Mouse (Mus musculus) thymus, postnatal 14 days (tissue): ENCODE results near the gene Bcr.
A peak's percentile ranks its signal among the peaks of the same experiment; 100 is the strongest.

ENCODE experiments used
- DNase-seq: peaks from one replicate; pipeline ENCODE4 v3.0.0; 2021

The Bcr gene

GRCm38 (mm10) chr10:75135518-75136162 lies 75.2 kb downstream of the Bcr start:
- DNase-seq, result no peak

DNA sequence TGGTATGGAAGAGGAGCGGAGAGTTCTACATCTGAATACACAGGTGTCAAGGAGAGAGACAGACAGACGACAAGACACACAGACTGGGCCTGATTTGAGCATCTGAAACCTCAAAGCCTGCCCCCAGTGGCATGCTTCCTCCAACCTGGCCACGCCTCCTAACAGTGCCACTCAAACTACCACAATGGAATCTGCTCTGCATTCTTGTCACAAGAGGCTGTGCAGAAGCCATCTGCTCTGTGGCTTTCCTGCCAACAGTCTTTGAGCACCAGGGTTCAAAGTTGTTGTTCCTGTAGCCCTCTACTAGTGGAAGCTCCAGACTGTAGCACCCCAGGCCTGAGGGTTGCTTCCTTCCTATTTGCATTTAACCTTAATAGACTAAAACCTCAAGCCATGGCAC lies 76.8 kb downstream of the Bcr start:
- DNase-seq, result peak; percentile 86

DNA sequence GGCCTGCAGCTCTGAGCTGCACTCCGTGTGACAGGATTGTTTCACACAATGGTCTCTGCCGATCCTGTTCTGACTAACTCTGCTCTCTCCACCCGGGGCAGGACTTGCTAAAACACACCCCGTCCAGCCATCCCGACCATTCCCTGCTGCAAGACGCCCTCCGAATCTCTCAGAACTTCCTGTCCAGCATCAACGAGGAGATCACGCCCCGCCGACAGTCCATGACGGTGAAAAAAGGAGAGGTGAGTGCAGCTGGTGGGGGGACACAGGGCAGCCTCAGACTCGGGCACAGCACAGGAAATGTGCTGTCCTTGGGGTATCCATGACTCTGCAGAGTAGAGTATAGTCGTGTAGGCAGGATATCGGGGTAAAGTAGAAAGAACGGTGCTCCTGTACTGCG lies 84.8 kb downstream of the Bcr start:
- peak; percentile 20 for DNase-seq

DNA sequence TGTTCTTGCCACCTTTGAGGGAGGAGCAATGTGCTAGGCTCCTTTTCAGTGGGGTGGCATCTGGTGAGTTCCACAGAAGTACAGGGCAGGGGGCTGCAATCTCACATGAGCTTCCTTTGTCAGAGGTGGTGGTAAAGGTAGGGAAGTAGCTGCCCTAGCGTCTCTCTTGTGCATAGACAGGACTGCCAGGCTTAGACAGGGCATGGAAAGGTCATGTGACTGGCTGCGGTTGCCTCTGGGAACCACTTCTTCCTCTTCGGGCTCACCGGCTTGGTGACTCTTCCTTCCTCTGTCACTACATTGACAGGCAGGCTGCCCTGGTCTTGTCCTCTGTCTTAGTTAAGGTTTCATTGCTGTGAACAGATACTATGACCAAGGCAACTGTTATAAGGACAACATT lies 85.6 kb downstream of the Bcr start:
- DNase-seq, result peak; percentile 81

DNA sequence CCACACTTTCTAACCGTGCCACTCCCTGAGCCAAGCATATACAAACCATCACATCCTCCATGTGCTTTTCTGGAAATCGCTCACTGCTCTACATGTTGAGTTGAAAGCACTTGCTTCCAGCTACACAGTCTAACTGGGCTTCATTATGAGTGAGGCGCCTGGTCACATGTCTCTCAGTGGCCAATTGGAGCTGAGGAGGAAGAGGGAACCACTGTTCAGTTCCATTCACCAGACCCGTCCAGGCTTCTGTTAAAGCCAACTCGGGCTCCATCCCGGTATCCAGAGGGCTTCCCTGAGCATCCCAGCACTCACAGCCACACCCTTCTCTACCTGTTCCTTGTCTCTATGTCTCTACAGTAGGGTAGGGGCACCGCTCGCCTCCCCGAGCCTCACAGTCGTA lies 86.2 kb downstream of the Bcr start:
- no peak for DNase-seq

DNA sequence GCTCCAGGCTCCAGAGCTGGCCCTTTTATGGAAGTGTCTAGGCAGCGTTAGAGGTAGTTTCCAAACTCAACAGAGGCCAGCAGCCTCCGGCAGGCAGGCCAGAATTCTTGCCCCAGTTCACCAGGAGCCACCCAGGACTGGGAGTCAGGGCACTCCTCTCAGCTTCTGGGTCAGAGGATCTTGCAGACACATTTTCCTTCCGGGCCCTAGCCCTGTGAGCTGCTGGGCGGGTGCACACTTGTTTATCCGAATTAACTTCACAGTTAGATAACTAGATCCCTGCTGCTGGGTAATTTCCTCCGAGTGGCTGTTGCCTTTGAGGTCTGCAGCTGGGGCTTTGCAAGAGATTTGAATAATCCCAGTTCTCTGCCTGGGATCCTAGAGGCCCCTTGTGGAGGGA lies 87.9 kb downstream of the Bcr start:
- no peak for DNase-seq

DNA sequence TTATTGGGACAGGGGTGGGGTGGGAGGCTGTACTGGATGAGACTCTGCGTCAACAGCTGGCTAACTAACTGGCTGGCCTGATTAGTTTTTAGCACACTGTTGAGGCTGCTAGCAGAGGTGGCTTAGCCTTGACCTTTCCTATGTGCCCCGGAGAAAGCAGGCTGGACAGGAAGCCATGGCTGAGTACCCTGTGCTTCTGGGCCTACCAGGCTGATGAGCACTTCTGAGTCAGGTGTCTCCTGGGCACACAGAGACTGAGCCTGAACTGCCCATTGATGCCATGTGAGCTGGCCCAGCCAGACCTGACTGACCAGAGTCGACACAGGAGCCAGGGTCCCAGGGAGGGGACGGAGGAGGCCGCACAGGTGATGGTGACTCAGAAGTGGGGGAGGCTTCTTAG lies 90.0 kb downstream of the Bcr start:
- no peak for DNase-seq

DNA sequence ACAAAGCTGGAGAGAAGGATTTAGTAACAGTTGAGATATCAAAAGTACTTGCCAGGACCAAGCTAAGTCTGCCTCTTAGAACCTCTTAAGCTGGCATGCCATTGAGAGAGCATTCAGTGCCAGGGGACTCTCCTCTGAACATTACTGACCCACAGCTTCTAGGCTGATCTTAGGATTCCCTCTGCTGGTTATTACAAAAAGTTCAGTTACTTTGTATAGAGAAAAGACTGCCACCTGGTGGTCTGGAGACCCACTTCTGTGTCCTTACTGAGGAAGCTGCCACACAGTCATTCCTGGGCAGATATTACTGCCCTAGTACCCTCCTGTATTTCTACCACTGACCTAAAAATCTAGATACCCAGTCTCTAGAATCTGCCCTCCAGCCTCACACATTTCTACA lies 90.9 kb downstream of the Bcr start:
- DNase-seq, result peak; percentile 79

GRCm38 (mm10) chr10:75156835-75157234 lies 96.4 kb downstream of the Bcr start:
- no peak for DNase-seq

GRCm38 (mm10) chr10:75157713-75158112 lies 97.3 kb downstream of the Bcr start:
- no peak for DNase-seq

GRCm38 (mm10) chr10:75158356-75158755 lies 98.0 kb downstream of the Bcr start:
- no peak for DNase-seq

- DNase-seq, result no peak
Measured at GRCm38 (mm10) chr10:75160171-75160900, 99.9 kb downstream of the Bcr start.

- DNase-seq, result no peak
Measured at GRCm38 (mm10) chr10:75165825-75166481, 105.6 kb downstream of the Bcr start.

- DNase-seq, result no peak
Measured at GRCm38 (mm10) chr10:75166601-75167000, 106.2 kb downstream of the Bcr start.

- no peak for DNase-seq
Measured at GRCm38 (mm10) chr10:75170207-75170850, 109.9 kb downstream of the Bcr start.

GRCm38 (mm10) chr10:75173056-75173455 lies 112.7 kb downstream of the Bcr start:
- DNase-seq, result no peak

GRCm38 (mm10) chr10:75173712-75174111 lies 113.3 kb downstream of the Bcr start:
- no peak for DNase-seq

DNA sequence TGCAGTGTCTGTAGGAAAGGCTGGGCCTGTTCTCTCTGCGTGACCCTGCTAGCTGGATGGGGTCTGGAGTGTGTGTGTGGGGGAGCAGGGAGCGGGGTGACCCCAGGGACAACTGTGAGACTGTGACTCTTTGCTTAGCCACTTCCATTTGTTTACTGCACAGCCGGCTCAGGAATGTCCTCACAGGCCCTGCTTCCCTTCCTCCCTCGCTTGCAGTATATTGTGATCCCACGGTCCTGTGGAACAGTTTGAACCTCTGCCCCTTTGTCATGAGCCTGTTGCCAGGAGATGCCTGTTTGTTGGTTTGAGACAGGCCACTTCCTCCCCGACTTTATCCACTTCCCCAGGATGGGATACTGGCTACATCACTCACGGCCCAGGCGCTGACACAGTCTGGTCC lies 116.1 kb downstream of the Bcr start:
- no peak for DNase-seq

DNA sequence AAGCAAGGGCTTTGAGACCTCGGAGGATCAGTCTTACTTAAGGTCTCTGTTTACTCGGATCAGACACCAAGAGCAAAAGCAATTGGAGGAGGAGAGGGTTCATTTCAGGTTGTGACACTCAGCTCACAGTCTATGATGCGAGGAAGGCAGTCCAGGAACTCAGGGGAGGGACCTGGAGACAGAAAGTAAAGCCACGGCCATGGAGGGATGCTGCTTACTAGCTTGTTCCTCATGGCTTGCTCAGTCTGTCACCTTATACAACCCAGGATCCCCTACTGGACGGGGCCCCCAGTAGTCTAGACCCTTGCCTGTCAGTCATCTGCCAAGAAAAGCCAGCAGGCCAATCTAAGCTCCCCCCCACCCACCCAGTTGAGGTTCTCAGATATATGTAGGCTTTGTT lies 118.5 kb downstream of the Bcr start:
- DNase-seq, result no peak

DNA sequence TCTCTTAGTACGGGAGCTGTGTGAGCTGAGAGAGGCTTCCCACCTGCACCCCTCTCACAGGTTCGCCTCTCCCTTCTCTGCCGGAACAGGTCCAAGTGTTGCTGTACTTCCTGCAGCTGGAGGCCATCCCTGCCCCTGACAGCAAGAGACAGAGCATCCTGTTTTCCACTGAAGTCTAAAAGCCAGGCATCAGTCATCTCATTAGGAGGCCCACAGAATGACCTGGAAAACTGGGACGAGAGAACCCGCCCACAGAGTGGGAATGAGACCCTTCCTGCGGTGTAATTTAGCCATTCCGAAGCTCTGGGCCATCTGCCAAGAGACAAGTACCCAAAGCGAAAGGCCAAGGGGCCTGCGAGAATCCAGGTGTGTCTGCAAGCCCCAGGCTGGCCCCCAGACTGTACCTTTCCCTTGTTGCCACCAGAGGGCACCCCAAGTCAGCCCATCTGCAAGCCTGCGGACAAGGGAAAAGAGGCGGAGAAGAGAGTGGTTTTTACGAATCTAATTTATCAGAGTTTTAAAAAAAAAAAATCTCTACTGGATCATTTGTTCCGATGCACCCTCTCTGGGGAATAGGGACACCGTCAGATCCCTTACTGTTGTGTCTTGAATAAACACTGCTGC lies 121.9 kb downstream of the Bcr start:
- DNase-seq, result peak; percentile 78

DNA sequence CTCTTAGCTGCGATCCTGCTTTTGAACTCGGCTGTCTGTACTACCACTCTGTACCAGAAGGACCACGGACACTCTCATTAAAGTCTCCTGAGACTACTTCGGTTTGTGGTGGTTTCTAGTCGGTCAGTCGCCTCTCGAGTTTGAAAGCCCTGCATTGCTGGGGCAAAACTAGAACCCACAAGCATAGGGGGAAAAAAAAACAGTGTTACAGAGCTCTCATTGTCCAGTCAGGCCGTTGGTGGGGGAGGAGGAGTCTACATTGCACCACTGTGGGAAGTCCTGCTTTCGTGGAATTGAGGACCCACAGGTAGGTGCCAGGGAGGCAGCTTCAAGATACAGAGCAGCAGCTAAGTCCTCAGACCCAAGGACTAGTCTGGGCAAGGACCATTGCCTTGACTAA lies 124.4 kb downstream of the Bcr start:
- DNase-seq, result no peak

GRCm38 (mm10) chr10:75186551-75186950 lies 126.2 kb downstream of the Bcr start:
- DNase-seq, result no peak

GRCm38 (mm10) chr10:75187366-75188056 lies 127.1 kb downstream of the Bcr start:
- no peak for DNase-seq
